Mouse (Mus musculus) R1 (cell line): ENCODE measurements at regions not wholly inside any gene's neighbourhood (a gene's known extent, or its start where the extent isn't known, plus 50 kb on each side); places are given as distances from the start of the nearest gene placed in this dataset.

ENCODE experiments used
- DNase-seq: peaks from one replicate; pipeline ENCODE4 v3.0.0-alpha.2; 2018; ENCODE audit warnings: low read depth, low spot score

DNA sequence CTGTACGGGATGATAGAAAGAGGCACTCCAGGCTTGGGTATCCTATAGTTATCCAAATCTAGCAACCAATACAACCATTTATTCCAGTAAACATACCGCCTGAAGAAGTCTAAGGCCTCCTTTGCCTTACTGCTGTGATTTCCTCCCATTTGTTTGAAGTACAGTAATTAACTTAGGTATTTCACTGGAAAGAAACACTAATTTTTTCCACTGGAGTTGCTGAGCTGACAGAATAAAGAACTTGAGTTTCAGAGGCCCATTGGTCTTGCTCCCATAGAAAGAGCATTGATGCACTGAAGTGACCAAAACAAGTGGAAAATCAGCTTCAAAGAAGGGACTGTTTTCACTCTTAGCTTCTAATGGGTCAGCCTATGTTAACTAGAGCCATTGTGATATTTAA lies 1100.8 kb upstream of the Gm7489 start:
- DNase-seq, result no peak

DNA sequence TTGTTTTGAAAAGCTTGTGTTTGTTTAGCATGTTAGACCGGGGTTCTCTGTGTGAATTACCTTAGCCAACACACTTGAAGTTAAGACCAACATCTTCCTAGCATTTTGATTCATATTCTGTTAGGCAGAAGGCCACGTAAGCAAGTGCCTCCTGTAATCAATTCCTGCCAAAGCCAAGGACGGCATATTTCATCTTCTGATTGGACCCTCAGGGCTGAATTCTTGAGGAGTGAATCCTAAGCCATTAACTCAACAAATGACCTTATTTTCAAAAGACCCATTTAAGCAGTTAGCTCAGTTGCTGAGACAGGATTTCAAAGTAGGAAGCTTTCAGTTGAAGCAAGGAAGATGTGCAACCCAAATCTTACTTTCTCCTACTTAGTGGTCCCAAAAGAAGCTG lies 1099.5 kb upstream of the Gm7489 start:
- DNase-seq, result no peak

DNA sequence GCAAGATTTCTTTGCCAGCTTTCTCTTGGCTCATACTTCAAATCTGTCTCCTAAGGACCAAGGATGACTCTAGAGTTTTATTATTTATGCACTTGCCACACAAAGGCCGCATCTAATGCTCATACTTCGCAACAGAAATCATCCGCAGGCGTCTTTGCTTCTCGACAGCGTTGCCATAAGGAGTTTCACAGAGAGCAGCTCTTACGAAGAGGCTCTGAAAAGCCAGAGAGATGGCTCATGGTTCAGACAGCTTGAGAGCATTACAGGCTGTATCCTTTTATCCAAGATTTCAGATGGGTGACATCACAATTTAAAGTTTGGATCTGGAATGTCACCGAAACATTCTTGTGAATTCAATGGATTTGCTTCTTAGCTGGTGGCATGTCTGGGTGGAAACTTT lies 1098.7 kb upstream of the Gm7489 start:
- no peak for DNase-seq

DNA sequence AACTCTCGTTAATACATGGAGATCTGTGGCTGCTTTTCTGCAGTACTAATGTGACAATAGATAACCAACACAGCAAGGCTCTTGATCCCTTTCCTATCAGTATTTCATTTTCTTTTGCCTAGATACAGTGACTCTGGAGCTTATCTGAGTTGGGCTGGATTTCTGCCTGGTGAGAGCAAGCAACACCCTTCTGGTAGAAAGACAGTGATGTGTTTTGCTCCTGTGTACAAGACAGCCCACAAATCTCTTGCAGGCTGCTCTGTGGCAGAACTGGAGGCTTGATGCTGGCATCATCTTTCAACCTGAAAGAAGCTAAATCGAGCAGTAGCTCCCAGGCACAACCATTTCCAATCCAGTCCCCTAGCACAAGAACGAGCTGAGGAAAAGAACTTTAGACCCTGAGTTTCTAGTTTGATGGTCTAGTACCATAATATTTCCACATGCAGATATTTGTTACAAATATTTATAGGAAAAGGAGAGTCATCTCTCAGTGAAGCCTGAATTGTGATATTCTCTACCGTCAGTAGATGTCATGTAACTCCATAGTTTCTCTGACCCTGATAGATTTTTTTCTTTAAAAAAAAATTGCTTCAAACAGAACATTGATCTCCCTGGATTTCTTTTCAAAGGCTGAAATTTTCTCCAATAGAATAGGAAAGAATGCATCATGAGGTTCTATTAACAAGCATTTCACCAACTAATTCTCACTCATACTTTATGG lies 1079.1 kb upstream of the Gm7489 start:
- no peak for DNase-seq

DNA sequence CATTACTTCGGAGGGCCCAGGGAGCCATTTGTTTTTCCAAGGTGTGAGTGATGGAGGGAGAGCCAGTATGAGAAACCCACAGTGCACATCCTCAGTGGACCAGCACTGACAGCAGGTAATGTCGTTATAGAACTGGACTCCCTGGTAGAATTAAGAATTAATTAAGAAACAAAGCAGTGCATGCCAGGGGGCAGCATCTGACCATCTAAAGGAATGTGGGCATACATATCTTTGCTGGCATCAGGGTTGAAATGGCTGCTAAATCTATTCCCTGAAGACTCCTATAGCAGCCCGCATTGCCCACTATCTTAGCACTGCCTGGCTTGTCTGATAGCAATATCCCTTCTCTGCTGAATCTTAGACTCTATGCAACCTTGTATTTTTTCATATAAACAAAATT lies 1076.1 kb upstream of the Gm7489 start:
- DNase-seq, result no peak

DNA sequence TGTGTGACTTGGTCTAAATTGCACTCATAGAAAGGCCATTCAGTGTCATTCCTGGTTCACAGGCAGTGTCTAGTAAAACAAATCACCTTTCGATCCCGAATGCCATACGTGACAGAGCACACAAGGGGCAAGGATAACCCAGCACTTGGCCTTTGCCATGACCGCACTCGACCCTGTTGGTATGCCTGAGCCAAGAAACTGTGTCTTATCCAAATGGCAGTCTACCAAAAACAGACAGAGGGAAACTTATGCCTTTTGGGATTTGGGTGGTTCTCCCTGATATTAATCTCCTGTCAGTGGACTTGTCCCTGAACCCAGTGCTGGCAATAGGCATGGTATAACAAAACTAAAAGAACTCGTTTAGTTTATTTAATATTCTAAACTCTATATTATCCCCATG lies 1063.9 kb upstream of the Gm7489 start:
- DNase-seq, result no peak

DNA sequence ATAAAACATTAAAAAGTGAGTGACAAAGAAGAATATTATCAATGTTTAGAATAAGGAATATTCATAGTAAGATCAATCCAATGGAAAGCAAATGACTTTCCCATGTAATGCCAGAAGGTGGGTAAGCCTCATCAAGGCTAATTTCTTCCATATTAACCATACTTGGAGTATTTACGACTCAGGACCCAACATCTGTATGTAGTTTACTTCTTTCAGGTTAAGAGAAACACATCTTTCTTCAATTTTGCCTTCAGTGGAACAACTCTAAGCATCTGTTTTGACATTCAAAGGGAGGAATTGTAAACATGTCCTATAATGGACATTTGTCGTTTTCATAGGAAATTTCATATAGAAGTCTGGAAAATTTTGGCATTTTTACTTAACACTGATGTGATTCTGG lies 1047.8 kb upstream of the Gm7489 start:
- DNase-seq, result no peak

DNA sequence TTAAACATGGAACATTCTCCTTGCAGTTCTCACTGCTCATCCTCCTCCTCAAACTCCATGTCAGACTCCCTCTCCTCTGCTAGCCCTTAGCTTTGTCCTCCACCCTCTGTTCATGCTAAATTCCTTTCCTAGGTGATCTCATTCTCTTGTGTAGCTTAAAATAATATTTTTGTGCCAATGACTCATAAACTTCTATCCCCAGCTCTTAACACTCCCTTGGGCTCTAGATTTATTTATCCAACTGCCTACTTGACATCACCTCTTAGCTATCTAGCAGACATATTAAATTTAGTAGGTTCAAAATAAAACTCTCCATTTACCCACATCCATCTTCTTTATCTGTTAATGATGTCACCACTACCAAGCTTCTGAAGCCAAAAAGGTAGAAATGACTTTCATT lies 1036.6 kb upstream of the Gm7489 start:
- no peak for DNase-seq

DNA sequence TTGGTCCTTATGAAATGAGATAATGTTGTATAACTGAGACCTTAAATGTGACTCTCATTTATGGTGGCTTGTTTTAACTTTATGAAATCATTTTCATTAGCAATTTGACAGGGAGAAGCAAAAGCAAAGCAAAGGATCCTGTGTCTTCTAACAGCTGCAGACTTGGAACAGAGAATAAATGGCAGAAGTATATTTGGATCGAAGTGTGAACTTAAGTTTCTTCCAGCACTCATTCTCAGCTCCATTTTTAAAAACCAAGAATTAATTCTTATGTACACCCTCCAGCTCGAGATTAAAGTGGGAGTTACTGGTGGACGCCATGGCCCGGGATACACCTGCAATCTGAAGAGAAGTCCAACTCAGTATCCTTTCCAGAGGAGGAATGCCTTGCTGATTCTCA lies 1026.0 kb upstream of the Gm7489 start:
- DNase-seq, result no peak

DNA sequence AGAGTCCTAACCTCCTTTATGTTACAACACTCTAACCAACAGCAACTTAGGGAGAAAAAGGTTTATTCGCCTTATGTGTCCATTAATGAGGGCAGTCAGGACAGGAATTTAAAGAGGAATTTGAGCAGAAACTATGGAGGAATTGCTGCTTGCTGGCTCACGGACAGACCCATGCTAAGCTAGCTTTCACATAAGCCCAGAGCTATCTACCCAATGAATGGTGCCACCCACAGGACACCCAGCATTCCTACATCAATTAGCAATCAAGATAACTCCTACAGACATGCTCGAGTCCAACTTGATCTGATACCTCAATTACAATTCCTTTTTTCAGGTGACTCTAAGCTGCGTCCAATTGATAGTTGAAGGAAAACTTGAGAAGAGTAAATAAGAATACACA lies 1021.2 kb upstream of the Gm7489 start:
- DNase-seq, result peak; percentile 2

DNA sequence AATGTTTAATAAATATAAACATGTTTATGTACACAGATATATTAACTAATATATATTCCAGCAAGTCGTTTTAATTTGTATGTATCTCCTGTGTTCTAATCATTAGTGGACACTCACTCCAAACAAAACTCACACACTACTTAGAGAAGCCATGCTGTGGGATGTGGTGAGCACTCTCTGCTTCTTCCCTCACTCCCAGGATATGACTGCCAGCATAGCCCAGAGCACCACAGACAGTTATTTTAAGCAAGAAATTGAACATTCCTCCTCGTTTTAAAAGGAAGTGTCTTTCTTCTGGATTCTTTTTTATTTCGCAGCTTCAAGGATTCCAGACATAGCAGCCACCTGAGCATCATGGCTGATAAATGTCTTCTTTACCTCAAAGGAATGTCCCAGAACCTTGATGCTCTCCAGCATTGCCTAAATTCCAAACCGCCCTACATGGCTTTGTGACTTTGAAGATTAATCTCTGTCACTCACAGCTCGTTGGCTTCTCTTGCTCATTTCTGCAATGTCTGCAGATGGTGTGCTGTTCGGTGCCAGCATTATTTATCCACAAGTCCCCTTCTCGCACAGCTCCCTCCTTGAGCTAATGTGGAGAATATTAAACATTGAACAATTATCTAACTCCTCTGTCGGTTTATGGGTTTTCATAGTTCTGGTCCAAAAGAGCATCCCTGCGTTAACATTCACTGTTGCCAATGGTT lies 992.3 kb upstream of the Gm7489 start:
- no peak for DNase-seq

DNA sequence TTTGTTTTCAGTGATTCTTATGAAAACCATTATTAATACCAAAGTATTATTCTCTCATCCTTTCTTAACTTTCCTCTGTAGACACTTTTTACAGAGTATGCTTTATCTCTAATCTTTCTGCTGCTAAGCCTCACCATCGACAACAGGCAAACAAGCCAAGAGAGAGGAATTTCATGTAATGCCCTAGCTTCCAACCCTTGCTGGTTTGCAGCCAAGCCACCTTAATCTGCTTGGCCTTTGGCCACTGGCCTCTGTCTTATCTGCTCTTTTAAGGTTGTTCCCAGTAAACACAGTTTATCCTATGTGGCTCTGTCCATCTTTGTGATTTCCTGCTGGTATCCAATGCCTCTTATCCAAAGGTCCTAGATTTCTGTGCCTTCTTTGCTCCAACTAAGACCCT lies 986.6 kb upstream of the Gm7489 start:
- no peak for DNase-seq

DNA sequence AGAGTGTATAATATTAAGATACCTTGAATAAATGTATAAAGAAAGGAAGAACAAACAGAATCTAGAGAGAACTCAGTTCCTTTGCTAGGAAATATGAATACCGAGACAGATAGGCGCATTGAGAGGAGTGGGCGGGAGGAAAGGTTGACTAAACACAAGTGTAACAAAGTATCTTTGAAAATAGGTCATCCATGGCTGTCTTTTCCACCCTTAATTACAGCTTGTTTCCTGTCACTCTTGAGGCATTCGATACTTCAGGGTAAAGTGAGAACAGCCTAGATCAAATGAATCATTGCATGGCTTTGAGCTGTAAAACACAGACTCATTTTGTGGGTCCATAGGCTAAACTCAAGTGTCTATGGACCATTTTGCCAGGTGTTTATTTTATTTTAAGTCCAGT lies 985.3 kb upstream of the Gm7489 start:
- no peak for DNase-seq

DNA sequence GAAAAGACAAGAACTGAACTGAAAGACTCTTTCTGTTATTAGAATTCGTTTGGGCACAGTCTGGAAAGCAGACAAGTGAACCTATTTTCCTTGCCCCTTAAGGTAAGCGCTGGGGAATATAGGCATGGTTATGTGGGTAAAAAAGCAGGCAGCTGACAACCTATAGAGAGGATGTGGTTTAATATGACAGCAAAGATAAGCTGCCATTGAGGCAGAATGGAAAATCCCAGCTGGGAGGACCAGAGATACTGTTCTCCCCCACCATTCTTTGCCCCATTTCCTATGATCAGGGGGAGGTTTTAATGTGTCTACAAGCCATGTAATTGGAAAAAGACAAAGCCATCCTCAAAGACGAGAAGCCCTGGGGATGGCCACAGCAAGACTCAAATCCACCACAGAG lies 984.9 kb upstream of the Gm7489 start:
- DNase-seq, result no peak

DNA sequence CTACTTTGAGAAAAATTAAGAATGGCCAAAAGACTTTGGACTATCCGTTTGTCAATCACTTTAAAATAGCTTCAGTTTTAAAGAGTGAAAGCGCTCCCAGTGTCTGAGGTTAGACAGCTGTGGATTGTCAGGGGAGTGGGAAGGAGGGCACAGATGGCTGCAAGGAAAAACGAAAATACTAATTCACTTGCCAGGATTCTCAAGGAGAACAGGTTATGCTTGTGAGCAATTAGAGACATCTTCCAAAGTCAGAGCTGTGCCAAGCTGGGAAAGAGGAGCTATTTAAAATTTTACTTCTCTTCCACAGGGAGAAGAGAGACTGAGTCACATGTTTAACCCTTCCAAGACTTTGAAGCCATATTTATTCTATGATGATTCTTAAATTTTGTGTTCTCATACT lies 979.5 kb upstream of the Gm7489 start:
- no peak for DNase-seq

DNA sequence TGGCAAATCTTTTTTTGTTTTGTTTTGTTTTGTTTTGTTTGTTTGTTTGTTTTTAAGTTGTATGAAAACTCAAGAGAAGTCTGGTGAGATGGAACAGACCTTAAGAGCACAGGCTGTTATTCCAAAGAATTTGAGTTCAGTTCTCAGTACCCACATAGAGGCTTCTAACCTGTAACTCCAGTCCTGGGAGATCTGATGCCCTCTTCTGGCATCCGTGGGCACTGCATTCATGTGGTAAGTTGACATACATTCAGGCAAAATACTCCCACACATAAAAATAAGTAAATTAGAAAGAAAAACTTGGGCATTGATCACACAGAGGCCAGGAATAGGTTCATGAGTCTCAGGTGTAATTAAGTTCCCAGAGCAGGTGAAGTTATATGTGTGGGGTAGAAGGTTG lies 977.5 kb upstream of the Gm7489 start:
- DNase-seq, result peak; percentile 57

DNA sequence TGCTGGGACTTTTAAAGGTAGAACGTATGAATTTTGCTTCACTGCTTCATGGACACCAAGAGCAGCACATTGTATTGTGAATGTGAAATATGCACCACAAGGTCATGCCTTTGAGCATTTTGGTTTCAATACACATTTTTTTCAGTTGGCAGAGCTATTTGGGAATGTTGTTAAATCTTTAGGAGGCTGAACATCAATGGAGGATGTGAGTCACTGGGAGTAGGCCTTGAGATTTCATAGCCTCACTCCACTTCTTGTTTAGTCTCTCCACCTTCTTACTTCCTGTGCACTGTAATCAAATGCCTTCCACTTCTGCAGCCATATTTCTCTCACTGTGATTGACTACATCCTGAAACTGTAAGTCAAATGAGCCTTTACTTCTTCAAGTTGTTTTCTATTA lies 962.4 kb upstream of the Gm7489 start:
- DNase-seq, result no peak

DNA sequence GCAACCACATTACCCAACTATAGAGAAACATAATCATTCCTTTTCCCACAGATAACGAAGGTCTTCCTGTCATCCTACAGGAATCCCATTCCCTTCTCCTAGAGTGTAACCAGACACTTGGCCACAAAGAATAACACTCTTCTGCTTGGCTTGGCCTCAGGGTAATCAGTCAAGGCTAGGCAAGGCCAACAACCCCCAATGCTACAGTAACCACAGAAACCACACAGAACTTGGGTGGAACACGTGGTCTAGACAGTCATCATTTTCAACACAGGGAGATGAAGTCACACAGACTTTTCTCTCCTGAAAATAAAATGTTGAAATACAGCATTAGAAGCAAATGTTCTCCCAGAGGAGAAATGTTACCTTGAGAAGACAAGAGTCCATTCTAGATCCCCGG lies 956.3 kb upstream of the Gm7489 start:
- DNase-seq, result no peak

DNA sequence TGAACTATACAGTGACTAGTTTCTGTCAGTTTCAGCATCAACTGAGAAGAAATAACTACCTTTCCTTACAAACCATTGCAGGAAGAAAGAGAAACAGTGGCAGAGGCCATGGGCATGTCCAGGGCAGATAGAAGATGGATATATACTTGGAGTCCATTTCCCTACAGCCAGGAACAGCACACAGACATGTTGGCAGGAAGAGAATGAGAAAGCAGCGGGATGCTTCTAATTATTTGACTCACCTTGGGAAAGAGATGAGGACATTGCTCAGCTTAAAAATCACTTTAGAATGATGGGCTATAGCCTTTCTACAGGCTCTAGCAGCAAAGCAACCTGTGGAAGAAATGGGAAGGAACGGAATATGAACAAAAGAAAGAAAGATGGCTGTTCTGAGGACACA lies 947.6 kb upstream of the Gm7489 start:
- no peak for DNase-seq

DNA sequence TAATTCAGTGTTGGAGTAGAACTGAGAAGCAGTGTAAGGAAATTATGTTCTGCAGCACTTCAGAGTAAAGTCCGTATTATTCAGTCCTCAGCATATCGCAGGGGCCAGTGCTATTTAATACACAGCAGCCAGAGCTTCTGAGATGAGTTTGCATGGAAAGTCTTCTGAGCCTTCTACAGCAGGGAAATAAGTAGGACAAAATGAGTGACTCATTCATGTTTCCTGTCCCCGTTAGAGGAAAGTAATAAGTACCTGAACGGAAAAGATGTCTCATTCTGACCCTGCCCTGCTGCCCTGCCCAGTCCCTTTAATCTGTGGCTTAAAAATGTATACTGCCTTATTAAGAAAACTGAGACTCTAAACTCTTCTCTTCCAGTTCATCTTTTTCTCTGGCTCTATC lies 940.1 kb upstream of the Gm7489 start:
- no peak for DNase-seq

DNA sequence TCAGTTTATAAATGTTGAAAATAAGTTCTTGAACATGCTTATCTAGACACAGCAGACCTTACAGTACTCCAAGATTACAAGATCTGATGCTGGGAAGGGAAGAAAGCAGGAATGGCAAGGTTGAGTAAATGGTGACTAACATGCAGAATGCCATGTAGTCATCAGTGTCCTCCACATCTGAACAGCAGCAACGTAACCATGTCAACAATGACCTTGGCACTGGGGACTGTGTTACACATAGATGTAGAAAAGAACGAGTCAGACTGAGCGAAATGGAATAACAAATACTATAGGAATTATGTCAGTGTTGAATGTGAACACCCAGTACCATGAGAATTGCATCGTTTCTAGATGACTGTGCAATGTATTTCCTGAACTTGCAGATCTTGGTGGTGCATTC lies 936.5 kb upstream of the Gm7489 start:
- no peak for DNase-seq

DNA sequence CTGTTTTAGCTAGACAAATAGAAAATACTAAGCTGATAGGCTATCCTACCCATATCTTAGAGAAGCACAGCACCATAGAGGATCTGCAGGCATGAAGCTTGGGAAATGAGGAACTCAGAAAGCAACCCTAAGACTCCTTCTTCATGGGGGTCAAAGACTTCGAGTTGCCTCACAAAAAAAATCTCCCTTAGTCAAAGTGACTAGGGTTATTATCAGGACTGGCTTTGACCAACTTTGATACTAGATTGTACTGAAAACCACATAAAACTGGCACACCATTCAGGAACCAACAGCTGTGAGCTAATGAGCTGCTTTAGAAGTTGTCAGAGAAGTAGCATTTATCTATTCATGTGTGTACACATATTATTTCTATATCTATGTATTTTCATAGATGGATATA lies 931.2 kb upstream of the Gm7489 start:
- no peak for DNase-seq

DNA sequence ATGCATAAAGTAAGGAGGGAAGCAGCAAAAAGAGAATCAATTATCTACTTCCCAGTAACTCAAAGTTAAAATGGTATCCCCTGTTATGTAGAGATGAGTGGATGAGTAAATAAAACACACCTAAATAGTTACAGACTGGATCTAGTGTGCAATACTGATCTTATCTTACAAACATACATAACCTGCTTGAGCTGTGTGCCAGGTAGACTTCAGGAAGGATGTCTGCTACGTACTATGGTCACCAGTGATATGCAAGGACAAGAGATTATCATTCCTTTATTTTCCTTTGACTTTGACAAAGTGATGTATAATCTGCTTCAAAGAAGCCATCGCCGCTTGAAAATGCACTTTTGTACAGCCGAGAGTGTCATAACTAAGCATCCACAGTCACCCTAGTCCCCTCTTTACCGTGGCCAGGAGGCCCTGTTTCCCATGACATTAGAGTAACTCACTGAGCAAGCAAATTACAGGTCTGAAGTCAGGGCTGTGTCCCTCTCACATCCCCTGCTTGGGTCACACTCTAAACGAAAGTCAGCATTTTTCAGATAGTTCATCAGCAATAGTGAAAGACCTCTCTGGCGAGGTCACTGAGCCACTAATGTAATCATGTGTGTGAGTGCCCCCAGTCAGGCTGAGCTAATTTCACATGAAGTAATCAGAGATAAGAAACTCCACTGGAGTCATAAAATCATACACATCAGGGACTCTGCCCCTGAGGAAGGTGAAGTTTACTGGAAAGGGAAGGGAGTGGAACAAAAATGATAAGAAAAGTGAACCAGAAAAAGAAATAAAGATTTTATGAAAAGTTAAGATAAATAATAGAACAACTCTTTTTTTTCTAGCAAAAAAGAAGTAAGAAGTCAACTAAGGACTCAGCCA lies 929.8 kb upstream of the Gm7489 start:
- no peak for DNase-seq
